Mouse (Mus musculus) CH12.LX (cell line): ENCODE results near the gene Ap1m2. TPM values are rescaled to one million over a fixed set of nuclear protein-coding genes. Genes with fewer than 3 reads are reported as not detected.

Source experiments
- DNase-seq: peaks from one replicate; pipeline ENCODE4 v3.0.0-alpha.2; 2013; ENCODE audit errors: extremely low read depth
- H3K27ac ChIP-seq: 2 replicates; pipeline ENCODE4 v1.5.1; 2012; ENCODE audit warnings: low read depth, mild to moderate bottlenecking, control low read depth, moderate library complexity; ENCODE audit not compliant: insufficient read depth
- H3K27me3 ChIP-seq: replicated peaks from 2 replicates; pipeline ENCODE3; 2012; ENCODE audit warnings: inconsistent platforms
- H3K36me3 ChIP-seq, 2 experiments: replicated peaks in 1 of 2; 2 replicates each; pipeline versions ENCODE3 to v1.6.1; 2012; ENCODE audit warnings: inconsistent platforms in 1 of 2, low read length in 1 of 2, mild to moderate bottlenecking in 1 of 2, mixed read lengths in 1 of 2, moderate library complexity in 1 of 2; ENCODE audit not compliant: control insufficient read depth in 1 of 2, insufficient read depth in 1 of 2
- H3K4me1 ChIP-seq, 2 experiments: 2 replicates each; pipeline ENCODE4 v1.6.1; 2012; ENCODE audit warnings: inconsistent platforms in 1 of 2, moderate library complexity in 1 of 2; ENCODE audit not compliant: insufficient read depth in 2 of 2, control insufficient read depth in 1 of 2
- H3K4me2 ChIP-seq: 2 replicates; pipeline ENCODE4 v1.6.1; 2012; ENCODE audit warnings: low read depth, mild to moderate bottlenecking, control low read depth; ENCODE audit not compliant: poor library complexity, insufficient read depth, severe bottlenecking
- H3K4me3 ChIP-seq, 3 experiments: fragments of 150-350 bp in 1 of 3; sonication (generic) in 1 of 3; replicated peaks in 1 of 3; 2 replicates each; pipeline versions ENCODE3 to v1.5.1; 2011 to 2012; ENCODE audit warnings: low read depth in 2 of 3, low read length in 2 of 3, mild to moderate bottlenecking in 2 of 3, moderate library complexity in 2 of 3, control low read depth in 1 of 3, improper control_type of control experiment in 1 of 3, inconsistent platforms in 1 of 3, mixed read lengths in 1 of 3; ENCODE audit not compliant: poor library complexity in 1 of 3
- H3K79me2 ChIP-seq: replicated peaks from 2 replicates; pipeline ENCODE4 v1.6.1; 2012; ENCODE audit warnings: mild to moderate bottlenecking, moderate library complexity; ENCODE audit not compliant: control insufficient read depth, poor library complexity, insufficient read depth, severe bottlenecking; ENCODE audit errors: extremely low read depth
- H3K9ac ChIP-seq: 2 replicates; pipeline ENCODE4 v1.6.1; 2012; ENCODE audit warnings: low read depth, mild to moderate bottlenecking, control low read depth, moderate library complexity; ENCODE audit not compliant: insufficient read depth
- H3K9me3 ChIP-seq: replicated peaks from 2 replicates; pipeline ENCODE3; 2012; ENCODE audit warnings: low read length, inconsistent platforms, mixed read lengths
- BHLHE40 ChIP-seq: IDR thresholded peaks from 2 replicates; pipeline ENCODE4 v1.6.1; 2011; ENCODE audit warnings: mild to moderate bottlenecking, low read depth, low read length, improper control_type of control experiment
- E2F4 ChIP-seq: IDR thresholded peaks from 2 replicates; pipeline ENCODE4 v1.6.1; 2011; ENCODE audit warnings: low read depth, low read length, improper control_type of control experiment; ENCODE audit not compliant: insufficient replicate concordance
- ELF1 ChIP-seq: IDR thresholded peaks from 2 replicates; pipeline ENCODE4 v1.6.1; 2014; ENCODE audit warnings: low read depth, mild to moderate bottlenecking, inconsistent platforms, low read length, improper control_type of control experiment
- GABPA ChIP-seq: IDR thresholded peaks from 2 replicates; pipeline ENCODE4 v1.6.1; 2012; ENCODE audit warnings: low read depth, low read length, improper control_type of control experiment, inconsistent platforms; ENCODE audit not compliant: insufficient replicate concordance
- JUND ChIP-seq: conservative IDR thresholded peaks from 2 replicates; pipeline ENCODE4 v1.6.1; 2011; ENCODE audit warnings: low read depth, low read length, improper control_type of control experiment
- MAZ ChIP-seq: IDR thresholded peaks from 2 replicates; pipeline ENCODE4 v1.6.1; 2012; ENCODE audit warnings: low read depth, mild to moderate bottlenecking, inconsistent platforms, low read length, improper control_type of control experiment, moderate library complexity
- MEF2A ChIP-seq: IDR thresholded peaks from 2 replicates; pipeline ENCODE4 v1.6.1; 2014; ENCODE audit warnings: low read depth, mild to moderate bottlenecking, inconsistent platforms, low read length, improper control_type of control experiment, borderline replicate concordance
- PAX5 ChIP-seq: IDR thresholded peaks from 2 replicates; pipeline ENCODE4 v1.6.1; 2012; ENCODE audit warnings: low read length, inconsistent platforms, mixed read lengths
- POLR2A ChIP-seq: IDR thresholded peaks from 2 replicates; pipeline ENCODE4 v1.6.1; 2011; ENCODE audit warnings: low read depth, mild to moderate bottlenecking, improper control_type of control experiment, low read length
- RCOR1 ChIP-seq: conservative IDR thresholded peaks from 2 replicates; pipeline ENCODE4 v1.6.1; 2012; ENCODE audit warnings: low read depth, mild to moderate bottlenecking, inconsistent platforms, low read length, improper control_type of control experiment
- SMC3 ChIP-seq: IDR thresholded peaks from 2 replicates; pipeline ENCODE4 v1.6.1; 2011; ENCODE audit warnings: low read depth, low read length, improper control_type of control experiment
- TCF12 ChIP-seq: IDR thresholded peaks from 2 replicates; pipeline ENCODE4 v1.6.1; 2014; ENCODE audit warnings: low read depth, mild to moderate bottlenecking, inconsistent platforms, low read length, improper control_type of control experiment
- UBTF ChIP-seq: IDR thresholded peaks from 2 replicates; pipeline ENCODE4 v1.6.1; 2012; ENCODE audit warnings: low read depth, mild to moderate bottlenecking, inconsistent platforms, low read length, improper control_type of control experiment, moderate library complexity
- ZNF384 ChIP-seq: IDR thresholded peaks from 2 replicates; pipeline ENCODE4 v1.6.1; 2012; ENCODE audit warnings: low read depth, low read length, improper control_type of control experiment, inconsistent platforms
- dilution Hi-C: fragments of 300-500 bp; cut with MboI; formaldehyde crosslinking; loops from 2 replicates; pipeline ENCODE4 v1.14.3; 2020; ENCODE audit warnings: low sequenced_read_pairs; ENCODE audit not compliant: extremely low pct_unique_long_range_greater_than_20kb, extremely low pct_ligation_motif_present
- in situ Hi-C: fragments of 300-500 bp; cut with MboI; formaldehyde crosslinking; loops from 3 replicates; pipeline ENCODE4 v1.14.3; 2019; ENCODE audit warnings: low sequenced_read_pairs, low pct_ligation_motif_present, low pct_unique_long_range_greater_than_20kb, mixed read lengths
- polyA plus RNA-seq: library from polyadenylated mRNA; unstranded; fragments of >175 nt; gene quantifications from 2 replicates; pipeline ENCODE4 v1.2.1, GENCODE M21; 2012; ENCODE audit warnings: low read depth; ENCODE audit not compliant: insufficient read length
- total RNA-seq, 2 experiments: library from RNA; depleted of rRNA; stranded (reverse); fragments of 300-350 nt in 1 of 2; fragments of >200 nt in 1 of 2; gene quantifications; 2 replicates each; pipeline ENCODE4 v1.2.3; 2012 to 2014

The Ap1m2 gene
- total and polyA plus RNA-seq, 3 experiments: 0.51 to 2.6 (median 0.51) TPM

DNA sequence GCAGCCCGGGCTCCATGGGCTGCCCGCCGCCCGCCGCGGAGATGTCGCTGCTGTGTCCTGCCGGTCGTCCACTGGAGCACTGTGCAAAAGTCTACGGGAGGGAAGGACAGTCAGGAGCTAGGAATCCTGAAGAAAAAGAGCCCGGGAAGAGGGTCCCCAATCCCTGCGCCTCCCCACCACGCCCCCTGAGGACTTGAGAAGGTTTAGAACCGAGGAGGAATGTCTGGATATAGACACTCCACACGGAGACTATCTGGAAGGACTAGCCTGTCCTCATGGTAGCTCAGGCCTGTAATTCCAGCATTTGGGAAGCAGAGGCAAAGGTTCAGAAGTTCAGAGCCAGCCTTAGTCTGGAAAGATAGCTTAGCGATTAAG, 67.0 kb downstream of the Ap1m2 start:
- TF ChIP-seq ZNF384: no peak
- TF ChIP-seq MAZ: no peak
- TF ChIP-seq E2F4: no peak

DNA sequence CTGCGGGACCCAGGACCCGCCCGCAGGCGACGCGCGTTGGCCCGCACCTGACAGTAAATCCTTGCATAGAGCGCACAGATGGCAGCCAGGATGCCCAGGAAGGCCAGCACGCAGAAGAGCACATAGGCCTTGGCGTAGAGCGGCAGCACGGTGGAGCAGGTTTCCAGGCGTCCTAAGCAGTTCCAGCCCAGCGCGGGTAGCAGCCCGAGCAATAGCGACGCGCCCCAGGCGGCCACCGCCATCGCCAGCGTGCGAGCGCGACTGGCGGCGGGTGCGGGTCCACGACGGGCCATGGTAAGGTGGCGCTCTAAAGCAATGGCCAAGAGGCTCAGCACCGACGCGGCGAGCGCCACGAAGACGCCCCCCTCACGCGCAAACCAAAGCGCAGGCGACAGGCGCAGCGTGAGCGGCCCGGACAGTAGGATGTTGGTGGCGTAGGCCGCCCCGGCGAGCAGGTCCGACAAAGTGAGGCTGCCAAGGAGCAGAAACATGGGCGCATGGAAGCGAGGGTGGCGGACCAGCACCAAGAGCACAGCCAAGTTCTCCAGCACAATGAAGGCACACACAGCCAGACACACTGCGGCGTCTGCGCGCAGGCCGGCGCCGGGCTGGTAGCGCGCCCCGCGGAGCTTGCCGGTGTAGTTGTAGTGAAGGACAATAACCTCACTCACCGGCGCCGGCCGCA, 67.6 kb downstream of the Ap1m2 start:
- Histone ChIP-seq H3K9me3 (peaks cover 9% of the 10 kb centered on the region), H3K79me2 (no peaks in the 10 kb centered on the region), H3K36me3 (no peaks in the 10 kb centered on the region), H3K9ac (no peak overlapping the region), H3K4me1 (peaks cover 1 to 9% of the 10 kb centered on the region in 2 experiments; a peak in 3 of 4 replicates), H3K27me3 (peaks cover 4% of the 10 kb centered on the region), H3K27ac (no peak overlapping the region), H3K4me2 (no peak overlapping the region), H3K4me3 (no peak overlapping the region)
- dilution Hi-C loops: no loop called here
- in situ Hi-C loops: no loop called here
- TF ChIP-seq RCOR1 (no peak), MEF2A (no peak), UBTF (no peak), SMC3 (no peak), JUND (no peak), BHLHE40 (no peak), POLR2A (no peak), GABPA (no peak), ELF1 (no peak), TCF12 (no peak), PAX5 (no peak)
- DNase-seq: no peak

More for the DNA sequence above, 67.0 kb downstream of the Ap1m2 start:
- Histone ChIP-seq H3K9me3 (peaks cover 9% of the 10 kb centered on the region), H3K9ac (no peak overlapping the region), H3K4me3 (no peak overlapping the region), H3K36me3 (no peaks in the 10 kb centered on the region), H3K27me3 (peaks cover 4% of the 10 kb centered on the region), H3K4me1 (peaks cover 0 to 7% of the 10 kb centered on the region in 2 experiments; a peak in 2 of 4 replicates), H3K27ac (no peak overlapping the region), H3K4me2 (no peak overlapping the region), H3K79me2 (no peaks in the 10 kb centered on the region)
- in situ Hi-C loops (no loop called here), dilution Hi-C loops (no loop called here)
- no peak for DNase-seq

Other genes starting within 250 kb of the Ap1m2 start
- gene Zglp1, start 245.2 kb downstream of the Ap1m2 start, total RNA-seq (2012; rRNA removed): 1.1 TPM in 1 of 2 replicates, not detected in the other
- gene Zglp1, start 245.2 kb downstream of the Ap1m2 start, total RNA-seq (2014; rRNA removed): 1.3 TPM in 1 of 2 replicates, not detected in the other
- 0.87 and 0.98 TPM in 2 replicates for gene Zglp1, start 245.2 kb downstream of the Ap1m2 start, polyA plus RNA-seq
- 0.85 and 1.8 TPM in 2 replicates for gene Gm49373, start 239.2 kb downstream of the Ap1m2 start, total RNA-seq (2012; rRNA removed)
- gene Gm49373, start 239.2 kb downstream of the Ap1m2 start, total RNA-seq (2014; rRNA removed): 0.54 and 0.60 TPM in 2 replicates
- 1.5 and 2.9 TPM in 2 replicates for gene Gm49373, start 239.2 kb downstream of the Ap1m2 start, polyA plus RNA-seq
- gene Fdx1l, start 238.7 kb downstream of the Ap1m2 start, total RNA-seq (2012; rRNA removed): 79.7 and 90.4 TPM in 2 replicates
- 67.2 and 70.8 TPM in 2 replicates for gene Fdx1l, start 238.7 kb downstream of the Ap1m2 start, total RNA-seq (2014; rRNA removed)
- gene Fdx1l, start 238.7 kb downstream of the Ap1m2 start, polyA plus RNA-seq: 105 and 112 TPM in 2 replicates
- 20.6 and 30.5 TPM in 2 replicates for gene Gm38431, start 220.3 kb downstream of the Ap1m2 start, total RNA-seq (2012; rRNA removed)
- gene Gm38431, start 220.3 kb downstream of the Ap1m2 start, total RNA-seq (2014; rRNA removed): 0.26 and 1.1 TPM in 2 replicates
- gene Gm38431, start 220.3 kb downstream of the Ap1m2 start, polyA plus RNA-seq: 7.1 and 9.8 TPM in 2 replicates
- 30.8 and 31.3 TPM in 2 replicates for gene Raver1, start 220.3 kb downstream of the Ap1m2 start, total RNA-seq (2012; rRNA removed)
- gene Raver1, start 220.3 kb downstream of the Ap1m2 start, total RNA-seq (2014; rRNA removed): 16.0 and 18.9 TPM in 2 replicates
- 77.9 and 101 TPM in 2 replicates for gene Raver1, start 220.3 kb downstream of the Ap1m2 start, polyA plus RNA-seq
- 64.3 and 80.0 TPM in 2 replicates for gene Tyk2, start 181.1 kb downstream of the Ap1m2 start, total RNA-seq (2012; rRNA removed)
- gene Tyk2, start 181.1 kb downstream of the Ap1m2 start, total RNA-seq (2014; rRNA removed): 39.0 and 40.6 TPM in 2 replicates
- gene Tyk2, start 181.1 kb downstream of the Ap1m2 start, polyA plus RNA-seq: 45.1 and 49.6 TPM in 2 replicates
- gene Cdc37, start 162.4 kb downstream of the Ap1m2 start, total RNA-seq (2012; rRNA removed): 227 and 230 TPM in 2 replicates
- gene Cdc37, start 162.4 kb downstream of the Ap1m2 start, total RNA-seq (2014; rRNA removed): 84.1 and 87.2 TPM in 2 replicates
- gene Cdc37, start 162.4 kb downstream of the Ap1m2 start, polyA plus RNA-seq: 447 and 532 TPM in 2 replicates
- gene Pde4a, start 146.6 kb downstream of the Ap1m2 start, total RNA-seq (2012; rRNA removed): 4.1 and 4.8 TPM in 2 replicates
- 1.2 and 1.7 TPM in 2 replicates for gene Pde4a, start 146.6 kb downstream of the Ap1m2 start, total RNA-seq (2014; rRNA removed)
- gene Pde4a, start 146.6 kb downstream of the Ap1m2 start, polyA plus RNA-seq: 7.2 and 7.6 TPM in 2 replicates
- 41.7 and 42.8 TPM in 2 replicates for gene Keap1, start 73.0 kb downstream of the Ap1m2 start, total RNA-seq (2012; rRNA removed)
- 16.2 and 18.4 TPM in 2 replicates for gene Keap1, start 73.0 kb downstream of the Ap1m2 start, total RNA-seq (2014; rRNA removed)
- 30.0 and 31.2 TPM in 2 replicates for gene Keap1, start 73.0 kb downstream of the Ap1m2 start, polyA plus RNA-seq
- gene S1pr5, start 63.9 kb downstream of the Ap1m2 start, total RNA-seq (2012; rRNA removed): not detected in 2 replicates
- not detected in 2 replicates for gene S1pr5, start 63.9 kb downstream of the Ap1m2 start, total RNA-seq (2014; rRNA removed)
- not detected in 2 replicates for gene S1pr5, start 63.9 kb downstream of the Ap1m2 start, polyA plus RNA-seq
- gene Atg4d, start 47.0 kb downstream of the Ap1m2 start, total RNA-seq (2012; rRNA removed): 13.5 and 14.3 TPM in 2 replicates
- gene Atg4d, start 47.0 kb downstream of the Ap1m2 start, total RNA-seq (2014; rRNA removed): 10.3 and 10.9 TPM in 2 replicates
- 7.7 and 9.4 TPM in 2 replicates for gene Atg4d, start 47.0 kb downstream of the Ap1m2 start, polyA plus RNA-seq
- 55.5 and 62.6 TPM in 2 replicates for gene Kri1, start 24.4 kb downstream of the Ap1m2 start, total RNA-seq (2012; rRNA removed)
- 28.8 and 29.0 TPM in 2 replicates for gene Kri1, start 24.4 kb downstream of the Ap1m2 start, total RNA-seq (2014; rRNA removed)
- 57.1 and 64.9 TPM in 2 replicates for gene Kri1, start 24.4 kb downstream of the Ap1m2 start, polyA plus RNA-seq
- gene Cdkn2d, start 20.9 kb downstream of the Ap1m2 start, total RNA-seq (2012; rRNA removed): 9.7 and 12.6 TPM in 2 replicates
- gene Cdkn2d, start 20.9 kb downstream of the Ap1m2 start, total RNA-seq (2014; rRNA removed): 7.1 and 7.3 TPM in 2 replicates
- gene Cdkn2d, start 20.9 kb downstream of the Ap1m2 start, polyA plus RNA-seq: 2.2 and 2.9 TPM in 2 replicates
- gene Slc44a2, start 8.4 kb upstream of the Ap1m2 start, total RNA-seq (2012; rRNA removed): 27.4 and 36.5 TPM in 2 replicates
- 22.1 and 26.1 TPM in 2 replicates for gene Slc44a2, start 8.4 kb upstream of the Ap1m2 start, total RNA-seq (2014; rRNA removed)
- gene Slc44a2, start 8.4 kb upstream of the Ap1m2 start, polyA plus RNA-seq: 52.5 and 62.9 TPM in 2 replicates
- gene Ilf3, start 55.5 kb upstream of the Ap1m2 start, total RNA-seq (2012; rRNA removed): 77.3 TPM in 2 replicates
- gene Ilf3, start 55.5 kb upstream of the Ap1m2 start, total RNA-seq (2014; rRNA removed): 72.8 and 75.8 TPM in 2 replicates
- gene Ilf3, start 55.5 kb upstream of the Ap1m2 start, polyA plus RNA-seq: 128 and 145 TPM in 2 replicates
- 57.8 and 60.5 TPM in 2 replicates for gene Qtrt1, start 99.5 kb upstream of the Ap1m2 start, total RNA-seq (2012; rRNA removed)
- gene Qtrt1, start 99.5 kb upstream of the Ap1m2 start, total RNA-seq (2014; rRNA removed): 43.1 and 48.1 TPM in 2 replicates
- gene Qtrt1, start 99.5 kb upstream of the Ap1m2 start, polyA plus RNA-seq: 52.4 and 56.8 TPM in 2 replicates
- gene Dnm2, start 112.6 kb upstream of the Ap1m2 start, total RNA-seq (2012; rRNA removed): 51.7 and 55.4 TPM in 2 replicates
- gene Dnm2, start 112.6 kb upstream of the Ap1m2 start, total RNA-seq (2014; rRNA removed): 36.4 and 37.0 TPM in 2 replicates
- gene Dnm2, start 112.6 kb upstream of the Ap1m2 start, polyA plus RNA-seq: 64.3 and 66.0 TPM in 2 replicates
- 28.4 and 28.8 TPM in 2 replicates for gene Tmed1, start 197.9 kb upstream of the Ap1m2 start, total RNA-seq (2012; rRNA removed)
- gene Tmed1, start 197.9 kb upstream of the Ap1m2 start, total RNA-seq (2014; rRNA removed): 21.7 and 25.5 TPM in 2 replicates
- gene Tmed1, start 197.9 kb upstream of the Ap1m2 start, polyA plus RNA-seq: 17.1 and 19.8 TPM in 2 replicates
- 0.46 and 0.89 TPM in 2 replicates for gene AB124611, start 213.8 kb upstream of the Ap1m2 start, total RNA-seq (2012; rRNA removed)
- 1.5 TPM in 2 replicates for gene AB124611, start 213.8 kb upstream of the Ap1m2 start, total RNA-seq (2014; rRNA removed)
- gene AB124611, start 213.8 kb upstream of the Ap1m2 start, polyA plus RNA-seq: 2.1 and 2.3 TPM in 2 replicates
- 42.2 and 46.7 TPM in 2 replicates for gene Carm1, start 234.6 kb upstream of the Ap1m2 start, total RNA-seq (2012; rRNA removed)
- 19.1 and 21.5 TPM in 2 replicates for gene Carm1, start 234.6 kb upstream of the Ap1m2 start, total RNA-seq (2014; rRNA removed)
- 98.5 and 111 TPM in 2 replicates for gene Carm1, start 234.6 kb upstream of the Ap1m2 start, polyA plus RNA-seq